Mouse (Mus musculus) hindbrain, embryonic 11.5 days (tissue): Measurements from ENCODE around the gene Gm4756. TPM values are rescaled to one million over a fixed set of nuclear protein-coding genes. Genes with fewer than 3 reads are reported as not detected.

ENCODE experiments used
- ATAC-seq: fragments of 200-750 bp; cut with Nextera tagmentation; 2 replicates; pipeline ENCODE4 v1.8.0; 2017; ENCODE audit warnings: mild to moderate bottlenecking, moderate TSS enrichment, moderate library complexity; ENCODE audit not compliant: low FRiP score
- DNase-seq: peaks from one replicate; pipeline ENCODE4 v3.0.0-alpha.2; 2015; ENCODE audit warnings: low spot score
- H3K27ac ChIP-seq: fragments of 300-500 bp; sonication (generic); 2 replicates; pipeline ENCODE4 v1.5.1; 2014; ENCODE audit warnings: mild to moderate bottlenecking, low read depth, low read length
- H3K27me3 ChIP-seq: fragments of 300-500 bp; sonication (generic); 2 replicates; pipeline ENCODE4 v1.6.1; 2014; ENCODE audit warnings: mild to moderate bottlenecking, low read length, moderate library complexity, mixed read lengths; ENCODE audit not compliant: control insufficient read depth, insufficient read depth
- H3K36me3 ChIP-seq: fragments of 300-500 bp; sonication (generic); 2 replicates; pipeline ENCODE4 v1.6.1; 2014; ENCODE audit warnings: mild to moderate bottlenecking, low read length, moderate library complexity, mixed read lengths; ENCODE audit not compliant: control insufficient read depth, insufficient read depth
- H3K4me1 ChIP-seq: fragments of 300-500 bp; sonication (generic); replicated peaks from 2 replicates; pipeline ENCODE4 v1.6.1; 2014; ENCODE audit warnings: low read length, mixed read lengths; ENCODE audit not compliant: control insufficient read depth, insufficient read depth
- H3K4me2 ChIP-seq: fragments of 300-500 bp; sonication (generic); replicated peaks from 2 replicates; pipeline ENCODE4 v1.6.1; 2014; ENCODE audit warnings: mild to moderate bottlenecking, low read depth, low read length
- H3K4me3 ChIP-seq: fragments of 300-500 bp; sonication (generic); 2 replicates; pipeline ENCODE4 v1.5.1; 2014; ENCODE audit warnings: low read depth, low read length
- H3K9ac ChIP-seq: fragments of 300-500 bp; sonication (generic); 2 replicates; pipeline ENCODE4 v1.6.1; 2014; ENCODE audit warnings: low read depth, low read length
- H3K9me3 ChIP-seq: fragments of 300-500 bp; sonication (generic); 2 replicates; pipeline ENCODE4 v1.6.1; 2016; ENCODE audit warnings: low read length; ENCODE audit not compliant: control insufficient read depth
- WGBS: fragments of 180-500 bp; shearing (Covaris S2); extraction: QIAGEN DNeasy Blood & Tissue Kit; methylation state at CpG from one replicate; pipeline ENCODE4 v1.1.7; 2014; 5-methylcytosine and 5-hydroxymethylcytosine counted together
- polyA plus RNA-seq: library from polyadenylated mRNA; unstranded; fragments of >200 nt; fragmentation: Nextera tagmentation; extraction: Ambion mirVana; gene quantifications from 2 replicates; pipeline ENCODE4 v1.2.1, GENCODE M21; 2014

Gm4756 gene
- polyA plus RNA-seq, 1 experiment from 2014 or later = not detected

DNA sequence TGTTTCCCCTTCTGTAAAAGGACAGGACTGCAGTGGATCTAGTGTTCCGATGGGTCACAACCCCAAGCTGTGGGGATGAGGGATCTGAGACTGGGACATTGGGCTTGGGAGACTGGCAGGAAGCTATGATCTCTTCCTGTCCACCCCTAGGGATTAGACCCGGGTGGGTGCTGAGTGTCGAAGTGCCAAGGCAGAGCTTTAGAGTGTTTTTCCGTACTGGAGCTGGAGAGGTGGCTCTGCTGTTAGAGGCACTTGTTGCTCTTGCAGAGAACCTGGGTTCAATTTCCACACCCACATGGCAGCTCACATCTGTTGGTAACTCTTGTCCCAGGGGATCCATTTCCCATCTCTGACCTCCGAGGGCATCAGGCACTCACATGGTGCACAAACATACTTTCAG lies 16.6 kb upstream of the Gm4756 start:
- ATAC-seq (no peak), DNase-seq (no peak)
- 85% methylated on average over 5 of the region's 5 CpGs for WGBS
- Histone ChIP-seq H3K4me2 (no peak overlapping the region), H3K9ac (no peak overlapping the region), H3K27ac (no peak overlapping the region), H3K36me3 (no peaks in the 10 kb centered on the region), H3K4me3 (no peak overlapping the region), H3K27me3 (no peaks in the 10 kb centered on the region), H3K4me1 (peaks cover 4% of the 10 kb centered on the region; the same call in 1 of the 2 replicates), H3K9me3 (no peaks in the 10 kb centered on the region)

DNA sequence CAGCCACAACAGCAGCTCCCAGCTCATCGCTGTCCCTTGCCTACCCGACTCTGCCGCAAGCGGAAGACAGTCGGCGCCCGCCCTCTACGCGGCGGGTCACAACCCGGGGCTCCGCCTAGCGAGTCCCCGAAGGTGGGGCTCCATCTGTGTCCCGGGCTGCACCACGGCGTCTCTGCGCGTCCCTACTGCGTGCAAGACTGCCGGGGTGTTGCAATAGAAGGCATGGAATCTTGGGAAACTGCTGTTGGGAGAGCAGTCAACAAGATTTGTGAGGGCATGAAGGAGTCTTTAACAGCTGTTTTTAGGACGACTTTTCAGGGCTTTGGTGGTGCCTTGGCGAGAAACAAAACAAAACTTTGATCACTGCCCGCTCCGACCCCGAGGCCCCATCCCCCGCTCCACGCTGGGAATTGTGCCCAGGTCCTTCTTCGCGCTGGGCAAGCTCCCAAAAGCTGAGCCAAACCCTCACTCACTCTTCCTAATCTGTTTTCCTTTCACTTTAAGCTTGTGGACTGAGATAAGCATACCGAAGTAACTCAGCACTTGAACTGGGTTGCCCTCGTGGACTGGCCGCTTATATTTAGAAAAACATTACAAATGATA lies 15.4 kb upstream of the Gm4756 start, which contains the start of gene Dhrs7:
Gene Dhrs7 (minus strand): TSS at position 175 of the 603 bp plus-strand sequence.
- WGBS = 4% methylated on average over 33 of the region's 33 CpGs
- H3K4me2 ChIP-seq = peak within 1 kb of the TSS; percentile 88
- peak; percentile 73 for DNase-seq
- ATAC-seq = peak; percentile 90
- no peaks in the 10 kb centered on the region for H3K36me3 ChIP-seq
- no peaks in the 10 kb centered on the region for H3K9me3 ChIP-seq
- H3K27me3 ChIP-seq = no peaks in the 10 kb centered on the region
- H3K27ac ChIP-seq = no peak within 1 kb of the TSS
- peaks cover 4% of the 10 kb centered on the region; the same call in 1 of the 2 replicates for H3K4me1 ChIP-seq
- H3K4me3 ChIP-seq = peak within 1 kb of the TSS; percentile 52
- H3K9ac ChIP-seq = peak within 1 kb of the TSS; percentile 71

DNA sequence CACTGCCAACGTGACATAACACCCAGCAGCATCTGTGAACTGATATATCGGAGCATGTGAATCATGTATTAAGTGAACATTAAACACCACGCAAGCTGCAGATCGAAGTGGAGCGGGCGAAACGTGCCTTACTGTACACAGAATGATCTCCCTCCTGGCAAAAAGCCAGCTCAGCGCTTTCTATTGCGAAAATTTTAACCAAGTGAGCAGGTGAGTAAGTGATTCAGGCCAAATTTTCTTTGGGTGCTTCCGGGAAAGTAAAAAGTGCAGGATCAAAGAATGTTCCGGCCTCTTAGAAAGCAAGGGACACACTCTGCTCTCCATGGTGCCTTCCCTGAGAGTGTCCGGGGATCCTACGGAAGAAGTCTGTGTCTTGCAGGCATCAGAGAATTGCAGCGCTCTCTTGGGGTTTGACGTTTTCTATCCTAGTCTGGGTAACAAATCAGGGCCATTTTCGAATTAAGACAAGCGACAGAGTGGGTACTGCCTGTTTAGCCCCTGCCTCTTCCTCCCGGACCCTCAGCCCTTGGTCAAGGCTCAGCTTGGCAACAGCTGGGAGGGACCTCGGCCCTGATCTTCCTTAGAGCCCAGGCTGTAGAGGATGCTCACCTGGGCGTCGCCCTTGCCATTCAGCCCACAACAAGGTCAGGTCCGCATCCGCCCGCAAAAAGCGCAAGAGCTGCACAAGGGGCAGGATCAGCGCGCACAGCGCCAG lies 14.7 kb upstream of the Gm4756 start:
- ATAC-seq (peak; percentile 77), DNase-seq (no peak)
- WGBS = 10% methylated on average over 28 of the region's 28 CpGs
- no peaks in the 10 kb centered on the region for H3K27me3 ChIP-seq
- H3K4me3 ChIP-seq = peak overlapping the region; percentile 52
- H3K4me2 ChIP-seq = peak overlapping the region; percentile 88
- no peak overlapping the region for H3K27ac ChIP-seq
- H3K9me3 ChIP-seq = no peaks in the 10 kb centered on the region
- H3K9ac ChIP-seq = peak overlapping the region; percentile 71
- no peaks in the 10 kb centered on the region for H3K36me3 ChIP-seq
- H3K4me1 ChIP-seq = peaks cover 4% of the 10 kb centered on the region; the same call in 1 of the 2 replicates

DNA sequence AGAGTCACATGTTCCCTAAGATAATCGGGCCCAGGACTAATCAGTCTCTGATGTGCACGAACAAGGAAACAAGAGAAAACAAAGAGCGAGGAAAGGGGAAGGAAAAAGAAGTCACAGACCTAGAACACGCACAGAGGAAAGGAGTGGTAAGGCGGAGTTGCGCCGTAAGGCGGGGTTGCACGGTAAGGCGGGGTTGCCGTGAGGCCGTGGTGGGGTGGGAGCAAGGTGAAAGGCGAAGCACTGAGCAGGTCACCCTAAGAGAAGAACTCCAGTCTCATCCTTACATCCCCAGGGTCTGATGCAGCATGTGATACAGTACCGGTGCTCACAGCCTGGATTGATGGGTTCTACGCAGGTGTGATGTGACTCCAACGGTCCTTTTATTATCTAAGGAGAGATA lies 6.3 kb upstream of the Gm4756 start:
- WGBS = 93% methylated on average over 16 of the region's 16 CpGs
- Histone ChIP-seq H3K4me2 (no peak overlapping the region), H3K4me3 (no peak overlapping the region), H3K27me3 (no peaks in the 10 kb centered on the region), H3K9me3 (no peaks in the 10 kb centered on the region), H3K27ac (no peak overlapping the region), H3K36me3 (no peaks in the 10 kb centered on the region), H3K4me1 (no peaks in the 10 kb centered on the region), H3K9ac (no peak overlapping the region)
- ATAC-seq = no peak
- no peak for DNase-seq

DNA sequence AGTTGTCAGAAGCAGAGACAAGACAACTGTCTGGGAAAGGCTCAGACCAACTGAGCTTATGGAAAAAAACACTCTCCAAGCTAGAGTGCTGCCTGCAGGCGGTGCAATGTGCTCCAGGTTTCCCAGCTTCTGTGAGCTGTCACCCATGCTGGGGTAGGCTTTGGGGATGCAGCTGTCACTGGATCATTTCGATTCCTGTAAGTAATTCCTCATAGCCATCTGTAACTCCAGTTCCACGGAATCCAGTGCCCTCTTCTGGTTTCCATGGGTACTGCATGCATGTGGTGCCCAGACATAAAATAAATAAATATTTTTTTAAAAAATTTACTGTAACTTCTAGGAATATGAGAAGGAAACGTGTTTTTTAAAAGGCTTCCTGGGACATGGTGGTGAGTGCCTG lies 5.2 kb upstream of the Gm4756 start:
- Histone ChIP-seq H3K4me3 (no peak overlapping the region), H3K9me3 (no peaks in the 10 kb centered on the region), H3K4me2 (no peak overlapping the region), H3K36me3 (no peaks in the 10 kb centered on the region), H3K27ac (no peak overlapping the region), H3K9ac (no peak overlapping the region), H3K4me1 (no peaks in the 10 kb centered on the region), H3K27me3 (no peaks in the 10 kb centered on the region)
- DNase-seq = peak; percentile 78
- ATAC-seq = no peak
- 22% methylated on average over 4 of the region's 4 CpGs for WGBS

DNA sequence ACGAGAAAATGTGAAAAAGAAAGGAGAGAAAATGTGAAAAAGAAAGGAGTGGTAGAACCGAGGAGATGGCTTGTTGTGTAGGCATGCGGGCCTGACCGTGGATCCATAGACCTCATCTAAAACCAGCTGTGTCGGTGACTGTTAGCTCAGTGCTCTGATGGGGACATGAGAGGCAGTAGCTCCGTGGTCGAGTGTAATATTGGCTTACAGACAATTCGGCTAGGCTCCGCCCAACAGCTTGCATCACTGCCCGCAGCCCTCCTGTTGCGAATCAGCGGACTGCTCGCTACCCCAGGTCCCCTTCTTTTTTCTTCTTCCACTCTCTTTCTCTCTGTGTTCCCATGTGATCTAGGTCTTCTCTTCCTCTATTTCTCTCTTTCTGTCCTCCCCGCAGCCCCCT lies 540 bp downstream of the Gm4756 start:
- WGBS = 95% methylated on average over 14 of the region's 14 CpGs
- no peak overlapping the region for H3K9ac ChIP-seq
- no peak overlapping the region for H3K4me2 ChIP-seq
- DNase-seq (no peak), ATAC-seq (no peak)
- no peaks in the 10 kb centered on the region for H3K27me3 ChIP-seq
- no peak overlapping the region for H3K4me3 ChIP-seq
- H3K27ac ChIP-seq = no peak overlapping the region
- no peaks in the 10 kb centered on the region for H3K9me3 ChIP-seq
- no peaks in the 10 kb centered on the region for H3K36me3 ChIP-seq
- no peaks in the 10 kb centered on the region for H3K4me1 ChIP-seq

DNA sequence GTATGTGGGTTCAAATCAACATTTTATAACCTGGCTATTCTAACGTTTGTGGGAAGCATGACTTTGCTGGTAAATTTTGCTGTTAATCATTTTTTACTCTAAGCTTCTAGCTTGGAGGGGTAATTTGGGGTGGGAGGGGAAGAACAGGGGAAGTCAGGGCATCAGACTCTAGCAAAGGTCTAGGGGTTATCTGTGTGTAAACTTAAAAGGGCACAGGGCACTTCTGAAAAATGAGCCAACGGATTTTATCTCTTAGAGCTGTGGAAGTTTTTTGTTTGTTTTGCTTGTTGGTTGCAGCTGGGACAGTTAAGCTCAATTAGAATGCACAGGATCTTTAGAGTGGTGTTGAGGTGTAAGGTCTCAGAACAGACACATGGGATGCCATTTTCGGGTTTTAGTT lies 11.4 kb downstream of the Gm4756 start:
- no peak overlapping the region for H3K4me3 ChIP-seq
- no peak overlapping the region for H3K9ac ChIP-seq
- DNase-seq = no peak
- no peaks in the 10 kb centered on the region for H3K4me1 ChIP-seq
- 88% methylated on average over 3 of the region's 3 CpGs for WGBS
- H3K4me2 ChIP-seq = no peak overlapping the region
- no peaks in the 10 kb centered on the region for H3K36me3 ChIP-seq
- no peak for ATAC-seq
- H3K27me3 ChIP-seq = no peaks in the 10 kb centered on the region
- H3K27ac ChIP-seq = no peak overlapping the region
- no peaks in the 10 kb centered on the region for H3K9me3 ChIP-seq

DNA sequence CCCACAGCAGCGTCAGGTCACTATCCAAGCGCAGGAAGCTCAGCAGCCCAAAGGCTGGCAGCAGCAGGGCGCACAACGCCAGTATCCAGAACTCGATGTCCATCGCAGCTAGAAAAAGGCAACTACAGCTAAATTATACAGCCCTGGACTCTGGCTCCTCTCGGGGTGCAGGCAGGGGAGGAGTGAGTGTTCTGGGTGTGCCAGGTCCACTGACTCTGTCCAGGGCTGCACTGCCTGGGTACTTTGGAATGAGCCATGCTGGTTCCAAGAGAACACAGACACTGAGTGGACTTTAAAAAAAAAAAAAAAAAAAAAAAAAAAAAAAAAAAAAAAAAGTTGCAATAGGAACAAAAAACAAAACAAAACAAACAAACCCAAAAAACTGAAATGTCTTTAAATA lies 20.7 kb downstream of the Gm4756 start:
- Histone ChIP-seq H3K27me3 (no peaks in the 10 kb centered on the region), H3K36me3 (no peaks in the 10 kb centered on the region), H3K9me3 (no peaks in the 10 kb centered on the region), H3K4me3 (no peak overlapping the region), H3K4me2 (no peak overlapping the region), H3K9ac (no peak overlapping the region), H3K4me1 (no peaks in the 10 kb centered on the region), H3K27ac (no peak overlapping the region)
- 93% methylated on average over 7 of the region's 7 CpGs for WGBS
- ATAC-seq = no peak
- no peak for DNase-seq
